Mouse (Mus musculus) olfactory bulb, adult 2 months (tissue): ENCODE results near the gene Braf. TPM values are rescaled to one million over a fixed set of nuclear protein-coding genes. Genes with fewer than 3 reads are reported as not detected.
"Not testable (repeated sequence)": the region's sequence is repeated elsewhere in the genome, so short reads cannot be mapped to it uniquely, and the experiment has no call there.

Source experiments
- H3K27ac ChIP-seq: fragments of 200-500 bp; 2 replicates; pipeline ENCODE4 v1.5.1; 2012; ENCODE audit warnings: low read depth, low read length; ENCODE audit not compliant: insufficient read depth
- H3K4me1 ChIP-seq: fragments of 200-500 bp; 2 replicates; pipeline ENCODE4 v1.6.1; 2012; ENCODE audit warnings: low read length; ENCODE audit not compliant: control insufficient read depth, insufficient read depth
- H3K4me3 ChIP-seq: fragments of 200-500 bp; 2 replicates; pipeline ENCODE4 v1.5.1; 2012; ENCODE audit warnings: mild to moderate bottlenecking, low read depth, low read length, moderate library complexity; ENCODE audit not compliant: insufficient read depth
- CTCF ChIP-seq: fragments of 200-500 bp; IDR thresholded peaks from 2 replicates; pipeline ENCODE4 v1.5.1; 2012; ENCODE audit warnings: low read depth, mild to moderate bottlenecking, low read length, moderate library complexity; ENCODE audit not compliant: insufficient read depth
- POLR2A ChIP-seq: fragments of 200-500 bp; IDR thresholded peaks from 2 replicates; pipeline ENCODE4 v1.6.1; 2012; ENCODE audit warnings: mild to moderate bottlenecking, low read depth, low read length, moderate library complexity; ENCODE audit not compliant: insufficient read depth
- WGBS: fragments of 180-500 bp; shearing (Covaris S2); methylation state at CpG from one replicate; pipeline ENCODE4 v1.1.7; 2018; 5-methylcytosine and 5-hydroxymethylcytosine counted together
- polyA plus RNA-seq: library from polyadenylated mRNA; stranded (reverse); fragments of >200 nt; gene quantifications from 2 replicates; pipeline ENCODE4 v1.2.4, GENCODE M21; 2012; ENCODE audit warnings: low replicate concordance; ENCODE audit not compliant: missing spikeins, insufficient read depth, insufficient read length

Gene Braf
- not detected in 2 replicates for polyA plus RNA-seq

DNA sequence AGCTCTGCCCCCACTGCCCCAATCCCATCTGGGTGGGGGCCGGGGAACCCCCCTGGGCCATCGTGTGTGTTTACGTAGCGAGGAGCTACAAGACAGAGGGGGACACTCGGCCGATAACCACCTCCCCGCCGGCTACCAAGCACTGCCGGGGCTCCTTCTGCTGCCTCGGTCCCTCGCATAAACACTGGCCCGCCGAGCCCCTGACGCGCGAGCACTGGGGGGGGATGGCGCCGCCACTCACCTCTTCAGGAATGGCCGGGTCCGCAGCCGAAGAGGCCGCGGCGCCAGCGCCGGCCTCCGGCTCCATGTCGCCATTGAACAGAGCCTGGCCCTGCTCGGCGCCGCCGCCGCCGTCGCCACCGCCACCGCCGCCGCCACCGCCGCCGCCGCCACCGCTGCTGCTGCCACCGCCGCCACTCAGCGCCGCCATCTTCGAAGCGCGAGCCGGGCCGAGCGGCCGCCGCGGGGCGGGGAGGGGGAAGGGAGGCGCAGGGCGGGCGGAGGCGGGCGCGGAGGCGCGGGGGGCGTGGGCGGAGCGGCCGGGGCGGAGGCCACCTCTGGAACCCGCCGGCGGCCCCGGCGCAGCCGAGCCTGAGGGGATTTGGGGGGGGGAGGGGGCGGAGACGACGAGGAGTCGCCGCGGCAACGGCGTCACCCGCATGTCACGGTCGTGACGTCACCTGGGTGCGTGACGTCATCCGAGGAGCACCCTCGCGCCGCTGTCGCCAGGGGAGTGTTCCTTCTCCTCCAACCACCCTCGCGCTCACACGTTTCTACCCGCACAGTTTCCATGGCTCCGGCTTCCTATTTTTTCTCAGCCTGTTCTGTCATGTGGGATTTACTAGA lies at the start of gene Braf:
Gene Braf, minus strand, starts transcription at position 598 of the 846 bp plus-strand sequence.
- Histone ChIP-seq H3K4me1 (no peaks in the 10 kb centered on the region), H3K27ac (peak within 1 kb of the TSS; percentile 86), H3K4me3 (peak within 1 kb of the TSS; percentile 74)
- WGBS = 4% methylated on average over 74 of the region's 101 CpGs
- TF ChIP-seq POLR2A (peak; percentile 33; the same call in 1 of the 2 replicates), CTCF (no peak)

- Histone ChIP-seq H3K27ac (no peak overlapping the region), H3K4me1 (peaks cover 3% of the 10 kb centered on the region), H3K4me3 (no peak overlapping the region)
- WGBS = 81% methylated on average over 9 of the region's 9 CpGs
- TF ChIP-seq CTCF = no peak
These were observed 49.8 kb upstream of the Braf start for GRCm38 (mm10) chr6:39775029-39775428.

DNA sequence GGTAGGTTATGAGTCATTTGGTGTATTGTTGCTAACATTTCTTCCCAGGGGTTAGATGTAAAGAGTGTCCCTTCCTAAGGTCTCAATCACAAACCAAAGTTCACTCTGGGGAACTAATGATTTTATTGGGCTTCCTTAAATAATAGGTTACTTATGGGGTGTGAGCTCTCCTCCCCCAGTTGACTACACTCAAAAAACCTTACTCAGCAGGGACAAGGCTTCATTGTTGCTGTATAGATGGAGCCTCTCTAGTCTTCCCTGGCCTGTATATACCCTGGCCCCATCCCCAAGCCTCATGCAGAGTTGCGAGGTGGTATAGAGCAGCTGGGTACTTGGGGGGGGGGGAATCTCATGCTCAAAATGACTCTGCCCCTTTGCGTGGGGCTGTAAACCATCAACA lies 32.0 kb upstream of the Braf start:
- WGBS = 94% methylated on average over 2 of the region's 2 CpGs
- Histone ChIP-seq H3K4me3 (no peak overlapping the region), H3K27ac (no peak overlapping the region), H3K4me1 (no peaks in the 10 kb centered on the region)
- TF ChIP-seq POLR2A = no peak
- TF ChIP-seq CTCF = no peak

DNA sequence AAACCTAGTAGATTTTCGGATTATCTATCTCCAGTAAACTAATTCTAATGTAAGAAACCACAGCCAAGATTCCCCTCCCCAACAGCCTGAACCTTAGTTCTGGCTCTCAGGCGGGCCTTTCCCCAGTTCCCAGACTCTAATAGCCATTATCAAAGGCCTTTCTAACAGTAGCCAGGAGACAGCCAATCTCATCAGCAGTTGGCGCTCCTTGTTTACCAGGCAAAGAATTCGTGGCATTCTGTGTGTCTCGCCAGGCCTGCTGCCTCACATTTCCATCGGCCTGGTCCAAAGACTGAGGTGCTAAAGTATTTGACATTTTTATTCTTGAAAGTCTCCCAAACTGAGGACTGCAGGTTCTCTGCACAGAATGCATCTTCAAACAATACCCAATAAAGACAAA lies 24.6 kb upstream of the Braf start:
- TF ChIP-seq POLR2A = no peak
- TF ChIP-seq CTCF = no peak
- Histone ChIP-seq H3K4me1 (no peaks in the 10 kb centered on the region), H3K4me3 (no peak overlapping the region), H3K27ac (no peak overlapping the region)
- WGBS = 66% methylated on average over 6 of the region's 6 CpGs

DNA sequence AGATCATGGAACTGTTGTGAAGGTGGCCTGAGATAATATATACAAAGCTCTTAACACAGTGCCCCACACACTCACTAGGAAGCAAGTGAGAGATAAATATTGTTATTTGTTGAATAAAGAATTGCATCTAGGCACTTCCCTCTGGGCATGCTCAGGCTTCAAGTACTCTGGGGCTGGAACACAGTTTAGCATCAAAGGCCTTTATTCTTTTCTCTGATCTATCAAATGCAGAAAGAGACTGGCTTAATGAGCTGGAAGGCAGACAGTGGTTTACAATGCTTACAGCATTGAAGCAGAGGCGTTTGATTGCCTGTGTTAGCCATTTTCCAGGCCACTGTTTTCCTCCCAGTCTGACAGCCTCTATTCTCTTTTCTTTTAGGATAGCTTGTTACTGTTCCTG lies 21.8 kb upstream of the Braf start:
- 24% methylated on average over 1 of the region's 1 CpGs for WGBS
- Histone ChIP-seq H3K27ac (no peak overlapping the region), H3K4me3 (no peak overlapping the region), H3K4me1 (no peaks in the 10 kb centered on the region)
- no peak for TF ChIP-seq CTCF
- TF ChIP-seq POLR2A = no peak

DNA sequence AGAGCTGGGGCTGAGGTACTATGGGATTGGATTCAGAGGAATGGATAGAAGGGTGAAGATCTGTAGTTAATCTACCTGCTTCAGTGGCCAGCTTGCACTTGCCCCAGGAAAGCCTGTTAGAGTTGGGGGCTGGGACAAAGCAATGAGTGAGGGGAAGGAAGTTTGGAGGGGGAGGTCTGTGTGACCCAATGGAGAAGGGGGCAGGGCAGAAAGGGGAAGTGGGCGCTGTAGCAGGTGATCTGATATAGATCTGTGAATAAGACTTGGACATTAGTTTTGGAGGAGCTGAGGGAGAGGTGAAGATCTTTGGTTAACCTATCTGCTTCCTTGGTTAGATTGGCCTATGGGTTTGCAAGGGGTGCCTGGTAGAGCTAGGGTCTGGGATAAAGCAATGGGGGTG lies 20.2 kb upstream of the Braf start:
- Histone ChIP-seq H3K27ac (no peak overlapping the region), H3K4me3 (no peak overlapping the region), H3K4me1 (no peaks in the 10 kb centered on the region)
- TF ChIP-seq POLR2A (no peak), CTCF (no peak)
- WGBS = 97% methylated on average over 1 of the region's 1 CpGs

DNA sequence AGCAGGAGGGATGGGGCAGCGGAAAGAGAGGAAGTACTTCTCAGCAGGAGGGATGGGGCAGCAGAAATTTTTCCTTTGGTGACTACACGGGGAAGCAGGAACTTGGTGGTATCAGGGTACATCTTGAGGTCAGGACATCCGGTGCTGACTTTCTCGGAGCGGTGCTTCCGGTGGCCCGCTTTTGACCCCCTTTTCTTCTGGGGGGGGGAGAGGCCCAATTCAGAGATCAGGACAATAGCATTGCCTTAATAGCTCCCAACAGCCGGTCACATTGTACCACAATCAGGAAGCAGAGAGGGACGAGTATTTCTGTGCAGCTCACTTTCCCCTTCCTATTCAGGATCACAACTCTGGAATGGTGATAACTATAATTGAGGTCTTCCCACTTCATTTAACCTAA lies 14.4 kb upstream of the Braf start:
- WGBS = 83% methylated on average over 9 of the region's 9 CpGs
- H3K27ac ChIP-seq, H3K4me1 ChIP-seq, H3K4me3 ChIP-seq: not testable (repeated sequence)

GRCm38 (mm10) chr6:39728095-39728494 lies 2.8 kb upstream of the Braf start:
- 89% methylated on average over 5 of the region's 5 CpGs for WGBS
- H3K4me3 ChIP-seq = no peak overlapping the region
- H3K27ac ChIP-seq = no peak overlapping the region
- TF ChIP-seq POLR2A (no peak), CTCF (no peak)
- H3K4me1 ChIP-seq = no peaks in the 10 kb centered on the region

- Histone ChIP-seq H3K27ac (no peak overlapping the region), H3K4me1 (no peaks in the 10 kb centered on the region), H3K4me3 (no peak overlapping the region)
- no peak for TF ChIP-seq CTCF
- TF ChIP-seq POLR2A = no peak
- 58% methylated on average over 3 of the region's 3 CpGs for WGBS
These were observed 886 bp upstream of the Braf start for GRCm38 (mm10) chr6:39726149-39726548.
